Mouse (Mus musculus): ENCODE measurements around the gene Slc25a23.
A peak's percentile ranks its signal among the peaks of the same experiment; 100 is the strongest.
"Not testable (repeated sequence)": the region's sequence is repeated elsewhere in the genome, so short reads cannot be mapped to it uniquely, and the experiment has no call there.

Gene Slc25a23

GRCm38 (mm10) chr17:57070699-57071098 is 11.0 kb upstream of the Slc25a23 start:
- DNase-seq (ENCODE audit: low spot score): no peak

- no peak for DNase-seq (ENCODE audit: low spot score)
Measured at GRCm38 (mm10) chr17:57070272-57070671, 10.6 kb upstream of the Slc25a23 start.

- DNase-seq (ENCODE audit: low spot score): no peak
Measured at GRCm38 (mm10) chr17:57066908-57067307, 7.2 kb upstream of the Slc25a23 start.

GRCm38 (mm10) chr17:57063031-57063430 is 3.4 kb upstream of the Slc25a23 start:
- no peak for DNase-seq (ENCODE audit: low spot score)

- DNase-seq (ENCODE audit: low spot score): peak; percentile 22
Measured at GRCm38 (mm10) chr17:57062548-57062947, 2.9 kb upstream of the Slc25a23 start.

- DNase-seq (ENCODE audit: low spot score): peak; percentile 47
Measured at GRCm38 (mm10) chr17:57062011-57062521, 2.4 kb upstream of the Slc25a23 start.

- DNase-seq (ENCODE audit: low spot score): no peak
Measured at GRCm38 (mm10) chr17:57061069-57061468, 1.4 kb upstream of the Slc25a23 start.

GRCm38 (mm10) chr17:57060231-57060801 is 653 bp upstream of the Slc25a23 start:
- peak; percentile 90 for DNase-seq (ENCODE audit: low spot score)

- DNase-seq (ENCODE audit: low spot score): no peak
Measured at GRCm38 (mm10) chr17:57058891-57059485, 675 bp downstream of the Slc25a23 start, which contains the start of gene Crb3. TSS of gene Crb3 (plus strand) at chr17:57059105.

GRCm38 (mm10) chr17:57056246-57056645 is 3.4 kb downstream of the Slc25a23 start:
- no peak for DNase-seq (ENCODE audit: low spot score)

- not testable (repeated sequence) for DNase-seq (ENCODE audit: low spot score)
Measured at GRCm38 (mm10) chr17:57051679-57052078, 8.0 kb downstream of the Slc25a23 start.

- no peak for DNase-seq (ENCODE audit: low spot score)
Measured at GRCm38 (mm10) chr17:57048816-57049215, 10.8 kb downstream of the Slc25a23 start.

- DNase-seq (ENCODE audit: low spot score): no peak
Measured at GRCm38 (mm10) chr17:57047406-57047805, 12.3 kb downstream of the Slc25a23 start.

- DNase-seq (ENCODE audit: low spot score): no peak
Measured at GRCm38 (mm10) chr17:57041554-57041953, 18.1 kb downstream of the Slc25a23 start, which contains the start of gene Slc25a41. TSS of gene Slc25a41 (minus strand) at chr17:57041654.

- no peak for DNase-seq (ENCODE audit: low spot score)
Measured at GRCm38 (mm10) chr17:57038978-57039377, 20.7 kb downstream of the Slc25a23 start.

- no peak for DNase-seq (ENCODE audit: low spot score)
Measured at GRCm38 (mm10) chr17:57032854-57033253, 26.8 kb downstream of the Slc25a23 start.

GRCm38 (mm10) chr17:57031661-57032420 is 27.8 kb downstream of the Slc25a23 start:
- peak; percentile 94 for DNase-seq (ENCODE audit: low spot score)

GRCm38 (mm10) chr17:57030931-57031660 is 28.6 kb downstream of the Slc25a23 start, which contains the start of gene Khsrp:
TSS of gene Khsrp (minus strand) at chr17:57031522.
- peak; percentile 31 for DNase-seq (ENCODE audit: low spot score)

- DNase-seq (ENCODE audit: low spot score): no peak
Measured at GRCm38 (mm10) chr17:57029691-57030090, 30.0 kb downstream of the Slc25a23 start.

GRCm38 (mm10) chr17:57027471-57027870 is 32.2 kb downstream of the Slc25a23 start:
- DNase-seq (ENCODE audit: low spot score): no peak

GRCm38 (mm10) chr17:57020960-57021359 is 38.7 kb downstream of the Slc25a23 start:
- DNase-seq (ENCODE audit: low spot score): no peak

GRCm38 (mm10) chr17:57019693-57020092 is 40.0 kb downstream of the Slc25a23 start:
- DNase-seq (ENCODE audit: low spot score): no peak

Data from urinary bladder, postnatal 25 days (tissue).